Mouse (Mus musculus) gastrocnemius, adult 8-10 months (tissue): ENCODE data around the gene Btbd35f13. TPM values are rescaled to one million over a fixed set of nuclear protein-coding genes. Genes with fewer than 3 reads are reported as not detected.
"Not testable (repeated sequence)": the region's sequence is repeated elsewhere in the genome, so short reads cannot be mapped to it uniquely, and the experiment has no call there.

ENCODE experiments used
- DNase-seq, 2 experiments: peaks; one replicate each; pipeline ENCODE4 v3.0.0; 2022; ENCODE audit warnings: low spot score in 2 of 2
- total RNA-seq, 4 experiments: library from RNA; stranded (reverse); gene quantifications; 2 replicates each; pipeline ENCODE4 v1.2.4; 2022

Gene Btbd35f13
- not detected for total RNA-seq

DNA sequence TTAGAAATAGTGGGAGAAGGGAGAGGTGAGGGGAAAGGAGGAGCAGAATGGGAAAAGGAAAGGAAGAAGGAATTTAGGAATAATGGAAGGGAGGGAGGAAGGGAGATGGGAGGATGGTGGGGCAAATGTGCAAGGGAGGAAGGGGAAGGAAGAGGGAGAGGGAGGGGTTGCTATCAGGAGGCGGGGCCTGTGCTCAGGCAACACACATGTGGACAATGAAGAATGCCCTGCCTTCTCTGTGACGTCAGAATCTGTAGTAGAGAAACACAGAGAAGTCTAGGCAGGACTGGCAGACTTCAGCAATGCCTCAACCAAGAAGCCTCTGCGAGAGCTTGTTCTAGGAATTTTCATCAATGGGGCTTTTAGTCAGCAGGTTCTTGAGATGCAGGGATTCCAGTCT is at the start of gene Btbd35f13:
TSS of gene Btbd35f13 (plus strand) at position 301 of the 400 bp plus-strand sequence.
- DNase-seq: not testable (repeated sequence)

- DNase-seq: not testable (repeated sequence)
Measured at GRCm38 (mm10) chrX:33702249-33702648, 45.3 kb downstream of the Btbd35f13 start, which contains the start of gene Btbd35f14. Gene Btbd35f14 (minus strand): TSS chrX:33702349.

Other genes starting within 250 kb of the Btbd35f13 start
- gene Btbd35f15, start 79.9 kb upstream of the Btbd35f13 start, total RNA-seq: not detected
- gene Btbd35f14, start 45.2 kb downstream of the Btbd35f13 start, total RNA-seq: not detected